Mouse (Mus musculus): Measurements from ENCODE around the gene Ldlrad3. TPM values are rescaled to one million over a fixed set of nuclear protein-coding genes. Genes with fewer than 3 reads are reported as not detected.

Ldlrad3 gene
- polyA plus RNA-seq, 1 experiment from 2014 or later = 68.2 TPM

DNA sequence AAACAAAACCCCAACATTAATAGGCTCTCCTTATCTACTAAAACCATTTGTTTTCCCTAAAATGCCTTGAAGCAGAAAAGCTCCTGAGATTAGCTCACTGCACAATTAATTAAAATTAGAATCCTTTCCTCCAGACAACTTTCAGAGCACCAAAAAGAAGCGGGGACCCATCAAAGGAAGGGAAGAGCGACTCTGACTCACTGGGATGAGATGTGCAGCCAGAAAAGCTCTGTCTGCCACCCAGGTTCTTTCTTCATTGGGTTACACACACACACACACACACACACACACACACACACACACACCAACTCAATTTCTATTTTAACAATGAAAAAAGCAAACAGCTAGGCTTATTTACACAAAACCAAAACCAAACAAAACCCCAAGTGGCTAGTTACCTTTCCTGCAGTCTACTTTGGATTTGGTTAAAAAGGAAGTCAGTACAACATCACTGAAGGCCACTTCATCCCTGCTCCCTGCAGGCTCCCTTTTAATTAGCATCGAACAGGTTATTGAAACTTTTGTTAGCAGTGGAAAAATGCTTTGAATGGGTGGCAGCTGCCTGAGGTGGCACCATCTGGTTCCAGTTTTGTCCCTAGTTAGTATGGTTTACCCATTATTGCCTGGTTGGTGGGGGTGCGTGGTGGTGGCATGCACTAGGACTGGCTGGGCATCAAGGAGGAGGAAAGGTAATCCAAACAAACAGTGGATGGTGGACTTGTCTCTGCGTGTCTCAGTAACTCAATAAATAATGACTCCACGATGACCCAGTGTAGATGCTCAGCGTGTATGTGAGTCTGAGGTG lies 235.3 kb downstream of the Ldlrad3 start:
- WGBS = 46% methylated on average over 7 of the region's 7 CpGs
- peak overlapping the region; percentile 77 for H3K27ac ChIP-seq
- peaks cover 35% of the 10 kb centered on the region for H3K36me3 ChIP-seq

DNA sequence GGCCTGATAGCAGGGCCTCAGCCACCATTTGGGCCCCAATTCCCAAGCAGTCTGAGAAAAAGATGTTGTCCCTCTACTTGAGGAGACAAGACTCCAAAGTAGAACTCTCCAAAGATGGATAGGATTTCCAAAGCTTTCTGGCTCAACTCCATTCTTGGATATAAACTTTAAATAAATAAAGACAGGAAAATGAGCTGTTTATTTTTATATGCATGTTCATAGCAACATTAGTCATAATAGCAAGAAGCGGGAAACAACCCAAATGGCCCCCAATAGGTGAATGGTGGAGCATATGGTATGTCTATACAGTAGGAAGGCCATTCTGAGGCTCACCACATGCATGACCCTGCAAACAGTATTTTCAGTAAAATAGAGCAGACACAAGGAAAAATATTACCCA lies 251.2 kb downstream of the Ldlrad3 start:
- Histone ChIP-seq H3K27me3 (no peaks in the 10 kb centered on the region), H3K4me2 (no peak overlapping the region), H3K9ac (replicated peaks) (no peak overlapping the region), H3K9me3 (no peaks in the 10 kb centered on the region), H3K4me3 (replicated peaks) (no peak overlapping the region), H3K27ac (no peak overlapping the region), H3K36me3 (no peaks in the 10 kb centered on the region), H3K4me1 (replicated peaks) (no peaks in the 10 kb centered on the region)
- WGBS = 82% methylated on average over 1 of the region's 1 CpGs
- ATAC-seq (ENCODE audit: insufficient number of reproducible peaks, insufficient read depth, low FRiP score, low TSS enrichment, low read depth) = no peak

More for the DNA sequence above, 235.3 kb downstream of the Ldlrad3 start:
- Histone ChIP-seq H3K27me3 (no peaks in the 10 kb centered on the region), H3K9ac (replicated peaks) (no peak overlapping the region), H3K4me3 (replicated peaks) (no peak overlapping the region), H3K9me3 (no peaks in the 10 kb centered on the region), H3K4me1 (replicated peaks) (peaks cover 15% of the 10 kb centered on the region), H3K4me2 (no peak overlapping the region)
- peak; percentile 40 for ATAC-seq (ENCODE audit: insufficient number of reproducible peaks, insufficient read depth, low FRiP score, low TSS enrichment, low read depth)

DNA sequence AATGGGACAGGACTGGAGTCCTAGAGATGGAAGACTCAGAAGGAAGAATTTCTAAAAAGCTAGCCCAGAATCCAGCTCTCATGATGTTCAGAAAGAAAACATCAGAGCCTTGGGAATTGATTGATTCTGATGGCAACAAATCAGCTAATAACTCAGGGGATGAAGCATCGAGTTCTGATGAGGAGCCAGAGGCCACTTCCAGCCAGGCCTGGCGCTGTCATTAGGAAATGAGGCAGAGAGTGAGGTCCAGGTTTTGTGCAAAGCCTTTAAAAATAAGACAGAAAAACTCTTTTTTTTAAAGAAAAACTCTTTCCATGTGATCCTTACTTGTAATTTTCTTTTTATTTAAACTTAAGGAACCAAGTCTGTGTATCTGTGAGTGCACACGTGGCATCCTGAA lies 252.9 kb downstream of the Ldlrad3 start:
- no peak for ATAC-seq (ENCODE audit: insufficient number of reproducible peaks, insufficient read depth, low FRiP score, low TSS enrichment, low read depth)
- Histone ChIP-seq H3K4me1 (replicated peaks) (no peaks in the 10 kb centered on the region), H3K4me2 (no peak overlapping the region), H3K9me3 (no peaks in the 10 kb centered on the region), H3K9ac (replicated peaks) (no peak overlapping the region), H3K36me3 (no peaks in the 10 kb centered on the region), H3K27me3 (no peaks in the 10 kb centered on the region), H3K27ac (no peak overlapping the region), H3K4me3 (replicated peaks) (no peak overlapping the region)
- 80% methylated on average over 3 of the region's 3 CpGs for WGBS

DNA sequence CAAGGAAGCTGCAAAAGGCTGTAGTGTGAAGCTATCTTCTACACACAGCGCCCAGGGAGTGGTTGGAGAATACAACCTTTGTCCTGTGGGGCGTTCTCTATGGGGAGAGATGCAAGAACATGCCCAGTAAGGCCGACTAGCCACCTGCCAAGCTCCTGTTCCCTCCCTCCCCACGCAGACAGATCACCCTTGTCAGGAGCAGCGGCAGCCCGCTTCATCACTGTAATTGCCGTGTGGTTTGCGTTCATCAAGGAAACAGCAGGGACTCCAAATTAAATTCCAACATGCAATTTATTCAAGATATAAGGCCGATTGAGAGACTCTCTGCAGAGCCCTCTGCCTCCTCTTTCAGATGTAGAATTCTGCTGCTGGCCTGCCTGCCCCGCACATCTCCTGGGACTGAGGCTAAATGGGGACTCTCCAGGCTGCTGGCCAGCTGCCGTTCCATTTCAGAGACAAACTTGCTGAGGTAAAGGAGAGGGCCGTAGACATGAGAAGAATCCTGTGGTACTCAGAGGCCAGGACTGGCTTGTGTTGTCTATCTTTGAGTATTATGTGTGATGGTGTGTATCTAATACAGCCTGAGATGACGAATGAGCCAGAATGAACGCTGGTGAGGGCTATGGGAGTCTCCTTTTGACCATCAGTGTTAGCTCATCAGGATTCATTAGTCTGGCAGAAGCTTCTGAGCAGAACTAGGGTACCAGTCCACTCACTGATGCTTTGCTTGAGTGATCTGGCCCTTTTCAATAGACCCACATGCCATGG lies 253.8 kb downstream of the Ldlrad3 start:
- H3K4me1 ChIP-seq (replicated peaks) = no peaks in the 10 kb centered on the region
- no peak overlapping the region for H3K4me2 ChIP-seq
- no peak overlapping the region for H3K27ac ChIP-seq
- WGBS = 79% methylated on average over 14 of the region's 14 CpGs
- H3K9ac ChIP-seq (replicated peaks) = no peak overlapping the region
- H3K36me3 ChIP-seq = no peaks in the 10 kb centered on the region
- no peaks in the 10 kb centered on the region for H3K9me3 ChIP-seq
- H3K27me3 ChIP-seq = no peaks in the 10 kb centered on the region
- H3K4me3 ChIP-seq (replicated peaks) = no peak overlapping the region
- ATAC-seq (ENCODE audit: insufficient number of reproducible peaks, insufficient read depth, low FRiP score, low TSS enrichment, low read depth) = no peak

DNA sequence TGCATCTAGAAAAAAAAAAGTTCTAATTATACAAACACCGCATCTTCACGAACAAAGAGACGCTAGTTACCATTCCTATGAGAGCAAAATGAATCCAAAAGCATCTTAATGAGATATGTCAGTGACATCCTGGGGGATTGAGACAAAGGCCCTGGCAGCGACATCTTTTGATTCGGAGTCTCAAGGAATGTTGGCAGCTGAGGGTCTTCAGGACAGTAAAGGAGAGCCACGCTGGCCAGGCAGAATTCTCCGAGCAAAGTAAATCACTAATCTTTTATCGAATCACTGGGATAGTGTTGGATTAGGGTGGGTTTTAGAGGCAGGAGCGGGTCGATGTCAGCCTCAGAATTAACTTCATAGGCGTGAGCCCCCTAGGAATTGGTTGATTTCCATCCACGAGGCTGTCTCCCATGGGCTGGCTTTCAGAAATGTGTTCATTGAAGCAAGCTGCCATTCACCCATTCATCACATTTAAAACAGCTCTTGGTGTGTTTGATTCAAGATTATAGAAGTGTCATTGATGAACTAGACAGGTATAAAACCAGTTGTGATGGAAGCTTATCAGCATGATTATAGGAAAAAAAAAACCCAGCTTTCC lies 260.5 kb downstream of the Ldlrad3 start:
- H3K4me2 ChIP-seq = no peak overlapping the region
- no peaks in the 10 kb centered on the region for H3K36me3 ChIP-seq
- H3K4me1 ChIP-seq (replicated peaks) = no peaks in the 10 kb centered on the region
- H3K9me3 ChIP-seq = no peaks in the 10 kb centered on the region
- H3K4me3 ChIP-seq (replicated peaks) = no peak overlapping the region
- no peak overlapping the region for H3K9ac ChIP-seq (replicated peaks)
- WGBS = 86% methylated on average over 12 of the region's 12 CpGs
- no peaks in the 10 kb centered on the region for H3K27me3 ChIP-seq
- ATAC-seq (ENCODE audit: insufficient number of reproducible peaks, insufficient read depth, low FRiP score, low TSS enrichment, low read depth) = no peak
- H3K27ac ChIP-seq = no peak overlapping the region

DNA sequence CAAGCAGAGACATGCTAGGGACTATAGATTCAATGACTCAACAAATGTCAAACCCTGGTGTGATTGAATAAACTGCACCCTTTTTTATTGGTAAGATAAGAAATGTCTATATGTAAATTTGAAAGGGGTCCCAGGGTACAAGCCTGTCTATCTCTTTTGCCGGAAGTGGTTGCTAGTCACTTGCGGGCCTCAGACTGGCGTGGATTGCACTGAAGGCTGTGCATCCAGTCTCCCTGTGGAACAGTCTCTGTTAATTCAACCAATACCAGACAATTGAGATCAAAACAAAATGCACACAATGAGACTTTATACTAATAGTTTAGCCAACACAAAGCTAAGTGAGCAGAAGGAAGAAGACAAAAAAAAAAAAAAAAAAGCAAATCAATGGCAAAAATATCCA lies 261.0 kb downstream of the Ldlrad3 start:
- WGBS = 94% methylated on average over 3 of the region's 3 CpGs
- H3K27me3 ChIP-seq = no peaks in the 10 kb centered on the region
- no peaks in the 10 kb centered on the region for H3K36me3 ChIP-seq
- H3K4me3 ChIP-seq (replicated peaks) = no peak overlapping the region
- H3K27ac ChIP-seq = no peak overlapping the region
- H3K9me3 ChIP-seq = no peaks in the 10 kb centered on the region
- no peak for ATAC-seq (ENCODE audit: insufficient number of reproducible peaks, insufficient read depth, low FRiP score, low TSS enrichment, low read depth)
- H3K4me1 ChIP-seq (replicated peaks) = no peaks in the 10 kb centered on the region
- H3K4me2 ChIP-seq = no peak overlapping the region
- no peak overlapping the region for H3K9ac ChIP-seq (replicated peaks)

DNA sequence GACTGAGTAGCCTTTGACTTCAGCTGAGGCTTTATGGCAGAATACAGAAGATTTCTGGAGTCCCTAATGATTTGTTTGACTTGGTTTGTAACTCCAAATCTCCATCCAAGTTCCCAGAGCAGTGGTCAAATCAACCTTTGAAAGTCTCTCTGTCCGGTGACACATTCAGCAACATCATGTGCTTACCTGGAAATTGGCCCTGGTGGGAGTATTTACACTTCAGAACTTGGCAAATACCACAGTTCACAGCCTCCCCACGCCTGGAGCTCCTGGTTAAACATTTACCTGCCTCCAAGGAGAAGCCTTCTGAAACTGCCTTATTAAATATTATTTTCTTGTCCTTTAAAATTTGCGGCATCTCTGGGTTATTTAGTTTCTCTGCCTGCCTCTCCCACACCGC lies 263.0 kb downstream of the Ldlrad3 start:
- Histone ChIP-seq H3K27me3 (no peaks in the 10 kb centered on the region), H3K36me3 (no peaks in the 10 kb centered on the region), H3K4me2 (no peak overlapping the region), H3K4me3 (replicated peaks) (no peak overlapping the region), H3K9ac (replicated peaks) (no peak overlapping the region), H3K9me3 (no peaks in the 10 kb centered on the region), H3K27ac (no peak overlapping the region), H3K4me1 (replicated peaks) (peaks cover 4% of the 10 kb centered on the region; the same call in 1 of the 2 replicates)
- WGBS = 76% methylated on average over 4 of the region's 4 CpGs
- no peak for ATAC-seq (ENCODE audit: insufficient number of reproducible peaks, insufficient read depth, low FRiP score, low TSS enrichment, low read depth)

DNA sequence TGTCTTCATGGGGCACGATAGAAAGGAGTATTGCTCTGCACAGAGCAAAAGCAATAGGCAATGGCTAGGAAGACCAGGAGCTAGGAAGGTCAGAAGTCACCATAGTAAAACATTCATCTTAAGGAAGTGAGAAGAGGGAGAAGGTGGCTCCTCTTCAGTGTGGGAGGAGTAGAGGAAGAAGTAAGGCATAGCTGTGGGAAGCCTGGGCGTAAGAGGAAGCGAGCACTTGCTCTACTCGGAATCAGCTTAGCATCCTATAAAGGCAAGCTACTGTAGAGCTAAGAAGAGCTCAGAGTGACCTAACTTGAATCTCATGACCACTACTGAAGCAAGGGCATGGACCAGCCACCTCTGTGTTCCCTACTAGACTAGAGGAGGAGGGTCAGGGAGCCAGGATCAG lies 263.9 kb downstream of the Ldlrad3 start:
- 92% methylated on average over 4 of the region's 4 CpGs for WGBS

DNA sequence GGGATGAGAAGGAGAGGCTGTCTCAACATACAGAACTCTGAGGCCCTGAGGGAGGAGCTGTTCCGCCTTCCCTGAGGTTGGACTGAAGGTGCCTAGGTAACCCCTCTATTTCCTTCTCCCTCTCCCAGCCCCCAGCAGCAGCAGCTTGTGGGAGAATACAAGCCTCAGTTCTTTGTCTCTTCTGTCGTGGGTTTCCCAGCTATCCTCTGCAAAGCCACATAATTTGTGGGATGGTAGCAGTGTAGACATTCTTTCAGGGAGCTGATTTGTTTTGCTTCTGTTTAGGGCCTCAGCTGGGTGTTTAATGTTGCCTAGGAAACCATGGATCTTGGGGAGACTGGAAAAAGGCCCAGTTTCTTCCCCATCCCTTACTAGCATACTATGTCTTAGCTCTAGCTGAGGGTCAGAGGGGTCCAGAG lies 266.0 kb downstream of the Ldlrad3 start:
- no peak for ATAC-seq (ENCODE audit: insufficient number of reproducible peaks, insufficient read depth, low FRiP score, low TSS enrichment, low read depth)

More for the DNA sequence above, 263.9 kb downstream of the Ldlrad3 start:
- Histone ChIP-seq H3K4me2 (no peak overlapping the region), H3K4me3 (replicated peaks) (no peak overlapping the region), H3K9ac (replicated peaks) (no peak overlapping the region), H3K9me3 (no peaks in the 10 kb centered on the region), H3K4me1 (replicated peaks) (peaks cover 4% of the 10 kb centered on the region; the same call in 1 of the 2 replicates), H3K27me3 (no peaks in the 10 kb centered on the region), H3K36me3 (no peaks in the 10 kb centered on the region), H3K27ac (no peak overlapping the region)
- ATAC-seq (ENCODE audit: insufficient number of reproducible peaks, insufficient read depth, low FRiP score, low TSS enrichment, low read depth) = no peak

DNA sequence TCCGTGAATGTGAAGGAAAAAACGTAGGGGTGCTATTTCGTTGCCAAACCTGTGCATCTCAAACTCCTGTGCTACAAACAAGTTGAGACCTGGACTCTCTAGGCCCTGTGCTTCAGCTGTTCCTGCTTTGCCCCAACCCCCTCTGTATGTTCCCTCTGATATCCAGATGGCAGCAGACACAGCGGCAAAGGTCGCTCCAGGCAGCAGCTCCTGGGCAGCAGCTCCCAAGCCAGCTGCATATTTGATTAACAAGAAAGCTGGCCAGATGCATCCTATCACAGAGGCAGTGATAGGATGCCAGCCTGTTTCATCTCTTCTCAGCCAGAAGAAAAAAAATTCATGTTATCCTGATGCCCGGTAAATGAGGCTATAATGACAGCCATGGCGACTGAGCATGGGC lies 267.7 kb downstream of the Ldlrad3 start:
- H3K4me3 ChIP-seq (replicated peaks) = no peak overlapping the region
- peaks cover 4% of the 10 kb centered on the region; the same call in 1 of the 2 replicates for H3K4me1 ChIP-seq (replicated peaks)
- H3K27ac ChIP-seq = no peak overlapping the region
- H3K27me3 ChIP-seq = no peaks in the 10 kb centered on the region
- 80% methylated on average over 7 of the region's 7 CpGs for WGBS
- H3K36me3 ChIP-seq = no peaks in the 10 kb centered on the region
- ATAC-seq (ENCODE audit: insufficient number of reproducible peaks, insufficient read depth, low FRiP score, low TSS enrichment, low read depth) = no peak
- H3K9me3 ChIP-seq = peaks cover 5% of the 10 kb centered on the region; the same call in 1 of the 2 replicates
- no peak overlapping the region for H3K9ac ChIP-seq (replicated peaks)
- H3K4me2 ChIP-seq = no peak overlapping the region

More for the DNA sequence above, 266.0 kb downstream of the Ldlrad3 start:
- WGBS = 56% methylated on average over 2 of the region's 2 CpGs
- H3K36me3 ChIP-seq = no peaks in the 10 kb centered on the region
- H3K9ac ChIP-seq (replicated peaks) = no peak overlapping the region
- no peak overlapping the region for H3K4me2 ChIP-seq
- no peaks in the 10 kb centered on the region for H3K27me3 ChIP-seq
- no peak overlapping the region for H3K4me3 ChIP-seq (replicated peaks)
- H3K4me1 ChIP-seq (replicated peaks) = peaks cover 4% of the 10 kb centered on the region; the same call in 1 of the 2 replicates
- no peak overlapping the region for H3K27ac ChIP-seq
- peaks cover 5% of the 10 kb centered on the region; the same call in 1 of the 2 replicates for H3K9me3 ChIP-seq

Data from limb, embryonic 12.5 days (tissue).